Mouse (Mus musculus): ENCODE measurements at regions not wholly inside any gene's neighbourhood (a gene's known extent, or its start where the extent isn't known, plus 50 kb on each side); places are given as distances from the start of the nearest gene placed in this dataset.
A peak's percentile ranks its signal among the peaks of the same experiment; 100 is the strongest.

DNA sequence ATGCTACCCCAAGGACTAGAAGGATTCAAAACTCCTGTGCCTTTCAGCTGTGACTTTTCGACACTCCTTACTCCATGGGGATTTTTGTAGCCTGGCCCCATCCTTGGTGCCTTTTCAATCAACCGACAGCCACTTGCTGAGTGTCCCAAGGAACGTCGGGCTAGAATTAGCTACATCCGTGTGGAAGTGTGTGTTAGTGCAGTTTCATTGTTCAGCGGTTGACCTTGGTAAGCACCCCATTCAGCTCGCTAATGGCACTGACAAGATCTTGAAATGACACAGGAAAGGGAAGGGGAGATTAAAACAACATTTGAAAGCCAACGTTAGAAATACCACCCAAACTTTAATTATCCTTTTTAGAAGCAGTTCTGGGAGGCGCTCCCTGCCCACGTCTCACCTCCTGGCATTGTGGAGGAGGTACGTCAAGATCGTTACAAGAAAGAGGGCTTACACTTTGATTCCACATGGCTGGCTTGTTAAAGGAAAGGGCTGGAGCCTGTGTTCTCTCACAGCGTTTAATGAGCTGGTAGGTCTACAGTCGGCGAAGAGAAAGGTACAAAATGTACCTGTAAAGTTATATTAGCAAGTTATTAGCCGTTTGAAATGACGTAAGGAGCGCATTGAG, 536.4 kb downstream of the Fam19a2 start:
- ATAC-seq: no peak
- Histone ChIP-seq H3K27ac (ENCODE audit: low read depth, low read length) (no peak overlapping the region), H3K9me3 (ENCODE audit: control insufficient read depth, low read length) (no peaks in the 10 kb centered on the region), H3K36me3 (ENCODE audit: control insufficient read depth, insufficient read depth, low read length) (no peaks in the 10 kb centered on the region), H3K27me3 (replicated peaks; ENCODE audit: control insufficient read depth, insufficient read depth, low read length) (no peaks in the 10 kb centered on the region), H3K9ac (ENCODE audit: low read depth, low read length) (no peak overlapping the region), H3K4me3 (ENCODE audit: low read length) (no peak overlapping the region), H3K4me1 (ENCODE audit: control insufficient read depth, insufficient read depth, low read depth, low read length) (no peaks in the 10 kb centered on the region), H3K4me2 (ENCODE audit: low read length) (no peak overlapping the region)
- 65% methylated on average over 18 of the region's 18 CpGs for WGBS

- Histone ChIP-seq H3K4me3 (ENCODE audit: low read length) (no peak overlapping the region), H3K27me3 (replicated peaks; ENCODE audit: control insufficient read depth, insufficient read depth, low read length) (no peaks in the 10 kb centered on the region), H3K4me2 (ENCODE audit: low read length) (no peak overlapping the region), H3K9ac (ENCODE audit: low read depth, low read length) (no peak overlapping the region), H3K27ac (ENCODE audit: low read depth, low read length) (no peak overlapping the region), H3K36me3 (ENCODE audit: control insufficient read depth, insufficient read depth, low read length) (no peaks in the 10 kb centered on the region), H3K4me1 (ENCODE audit: control insufficient read depth, insufficient read depth, low read depth, low read length) (no peaks in the 10 kb centered on the region), H3K9me3 (ENCODE audit: control insufficient read depth, low read length) (no peaks in the 10 kb centered on the region)
- WGBS: 71% methylated on average over 17 of the region's 17 CpGs
- no peak for ATAC-seq
Observed at GRCm38 (mm10) chr10:123800692-123801528, 537.1 kb downstream of the Fam19a2 start.

DNA sequence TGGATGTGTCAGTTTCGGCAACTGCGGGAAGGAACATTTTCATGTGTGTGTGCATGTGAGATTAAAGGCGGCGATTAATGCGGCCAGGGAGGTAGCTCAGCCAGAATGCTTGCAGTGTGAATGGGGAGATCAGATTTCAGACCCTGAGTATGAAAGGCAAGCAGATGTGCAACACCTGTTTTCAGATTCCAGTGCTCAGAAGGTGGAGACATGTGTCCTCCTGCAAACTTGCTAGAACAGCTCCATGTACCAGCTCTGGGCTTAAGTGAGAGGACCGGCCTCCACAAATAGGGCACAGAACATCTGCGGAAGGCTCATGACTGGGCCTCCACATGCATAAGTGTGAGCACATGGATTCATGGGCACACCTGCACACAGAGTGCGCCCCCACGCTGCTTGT, 547.1 kb downstream of the Fam19a2 start:
- H3K4me1 ChIP-seq (ENCODE audit: control insufficient read depth, insufficient read depth, low read depth, low read length): no peaks in the 10 kb centered on the region
- H3K9ac ChIP-seq (ENCODE audit: low read depth, low read length): no peak overlapping the region
- no peaks in the 10 kb centered on the region for H3K27me3 ChIP-seq (replicated peaks; ENCODE audit: control insufficient read depth, insufficient read depth, low read length)
- 0 out of 2 replicates have a peak, but pooled peaks cover 2% of the 10 kb centered on the region for H3K9me3 ChIP-seq (ENCODE audit: control insufficient read depth, low read length)
- no peak overlapping the region for H3K4me3 ChIP-seq (ENCODE audit: low read length)
- no peak for ATAC-seq
- WGBS: 89% methylated on average over 9 of the region's 9 CpGs
- no peak overlapping the region for H3K27ac ChIP-seq (ENCODE audit: low read depth, low read length)
- no peak overlapping the region for H3K4me2 ChIP-seq (ENCODE audit: low read length)
- no peaks in the 10 kb centered on the region for H3K36me3 ChIP-seq (ENCODE audit: control insufficient read depth, insufficient read depth, low read length)

DNA sequence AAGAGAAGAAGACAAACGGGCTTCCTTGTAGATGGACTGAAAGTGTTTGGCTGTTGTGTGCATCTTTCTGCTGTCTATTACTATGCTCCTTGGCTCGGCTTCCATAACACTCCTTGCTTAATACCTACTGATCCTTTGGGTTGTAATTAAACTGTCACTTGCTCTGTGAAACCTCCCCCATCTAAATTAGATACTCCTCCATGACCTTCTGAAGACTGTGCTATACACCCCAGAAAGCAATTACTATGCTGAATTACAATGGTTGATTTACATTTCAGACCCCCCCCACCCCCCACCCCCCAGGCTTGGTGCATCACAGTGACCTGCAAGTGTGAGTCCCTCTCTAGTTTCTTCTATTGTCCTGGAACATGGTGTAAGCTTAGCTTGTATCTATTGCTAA, 549.3 kb downstream of the Fam19a2 start:
- Histone ChIP-seq H3K4me3 (ENCODE audit: low read length) (no peak overlapping the region), H3K27me3 (replicated peaks; ENCODE audit: control insufficient read depth, insufficient read depth, low read length) (no peaks in the 10 kb centered on the region), H3K36me3 (ENCODE audit: control insufficient read depth, insufficient read depth, low read length) (no peaks in the 10 kb centered on the region), H3K4me2 (ENCODE audit: low read length) (no peak overlapping the region), H3K9ac (ENCODE audit: low read depth, low read length) (no peak overlapping the region), H3K4me1 (ENCODE audit: control insufficient read depth, insufficient read depth, low read depth, low read length) (no peaks in the 10 kb centered on the region), H3K27ac (ENCODE audit: low read depth, low read length) (no peak overlapping the region), H3K9me3 (ENCODE audit: control insufficient read depth, low read length) (0 out of 2 replicates have a peak, but pooled peaks cover 3% of the 10 kb centered on the region)
- ATAC-seq: no peak
- WGBS: 66% methylated on average over 2 of the region's 2 CpGs

- 0 out of 2 replicates have a peak overlapping the region, but pooled peaks have one; percentile 9 for H3K9ac ChIP-seq (ENCODE audit: low read depth, low read length)
- 25% methylated on average over 13 of the region's 13 CpGs for WGBS
Observed at GRCm38 (mm10) chr10:123840061-123840751, 576.4 kb downstream of the Fam19a2 start.

DNA sequence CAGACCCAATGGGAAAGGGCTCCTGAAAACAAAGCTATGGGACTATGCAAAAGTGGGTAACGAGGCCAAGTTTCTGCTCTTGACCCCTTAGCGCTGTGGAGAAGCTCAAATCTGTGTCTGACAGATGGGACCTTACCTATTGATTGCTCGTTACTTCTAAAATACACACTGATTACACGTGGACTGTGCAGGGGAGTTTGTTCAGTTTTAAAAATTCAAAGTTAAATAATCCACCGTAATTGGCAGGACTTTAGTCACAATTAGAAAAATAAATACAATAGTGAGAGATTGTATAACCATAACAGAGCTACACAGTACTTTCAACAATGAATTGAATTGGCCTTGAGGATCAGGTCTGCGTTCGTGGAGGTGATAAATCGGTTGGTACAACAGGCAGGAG, 578.3 kb downstream of the Fam19a2 start:
- no peak overlapping the region for H3K27ac ChIP-seq (ENCODE audit: low read depth, low read length)
- no peak for ATAC-seq
- 93% methylated on average over 8 of the region's 8 CpGs for WGBS
- no peaks in the 10 kb centered on the region for H3K9me3 ChIP-seq (ENCODE audit: control insufficient read depth, low read length)
- H3K36me3 ChIP-seq (ENCODE audit: control insufficient read depth, insufficient read depth, low read length): no peaks in the 10 kb centered on the region
- no peaks in the 10 kb centered on the region for H3K27me3 ChIP-seq (replicated peaks; ENCODE audit: control insufficient read depth, insufficient read depth, low read length)
- peaks cover 4% of the 10 kb centered on the region; the same call in 1 of the 2 replicates for H3K4me1 ChIP-seq (ENCODE audit: control insufficient read depth, insufficient read depth, low read depth, low read length)
- no peak overlapping the region for H3K4me3 ChIP-seq (ENCODE audit: low read length)
- H3K4me2 ChIP-seq (ENCODE audit: low read length): no peak overlapping the region
- H3K9ac ChIP-seq (ENCODE audit: low read depth, low read length): no peak overlapping the region

More at GRCm38 (mm10) chr10:123840061-123840751, 576.4 kb downstream of the Fam19a2 start:
- Histone ChIP-seq H3K27me3 (replicated peaks; ENCODE audit: control insufficient read depth, insufficient read depth, low read length) (no peaks in the 10 kb centered on the region), H3K9me3 (ENCODE audit: control insufficient read depth, low read length) (no peaks in the 10 kb centered on the region), H3K4me2 (ENCODE audit: low read length) (peak overlapping the region; percentile 41), H3K27ac (ENCODE audit: low read depth, low read length) (no peak overlapping the region), H3K36me3 (ENCODE audit: control insufficient read depth, insufficient read depth, low read length) (no peaks in the 10 kb centered on the region), H3K4me3 (ENCODE audit: low read length) (peak overlapping the region; percentile 6; the same call in 1 of the 2 replicates), H3K4me1 (ENCODE audit: control insufficient read depth, insufficient read depth, low read depth, low read length) (peaks cover 4% of the 10 kb centered on the region; the same call in 1 of the 2 replicates)
- ATAC-seq: peak; percentile 54

DNA sequence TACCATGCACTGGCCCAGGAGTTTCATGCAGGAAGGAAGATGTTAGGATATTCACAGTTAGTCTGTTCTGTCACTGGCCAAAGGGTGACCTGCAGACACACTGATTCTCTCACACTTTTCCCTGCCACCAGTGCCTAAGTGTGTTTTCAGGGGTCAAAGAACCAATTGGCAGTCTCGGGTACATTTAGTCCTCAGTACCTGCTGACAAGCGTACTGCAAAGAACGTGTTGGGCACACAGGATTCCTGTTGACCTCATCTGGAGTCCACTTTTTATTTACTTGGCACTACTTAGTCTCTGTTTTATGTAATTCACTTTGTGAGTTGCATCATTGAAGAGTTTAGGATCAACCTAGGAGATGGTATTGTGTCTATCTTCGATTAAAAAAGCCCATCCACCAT, 579.8 kb downstream of the Fam19a2 start:
- Histone ChIP-seq H3K27me3 (replicated peaks; ENCODE audit: control insufficient read depth, insufficient read depth, low read length) (no peaks in the 10 kb centered on the region), H3K9me3 (ENCODE audit: control insufficient read depth, low read length) (no peaks in the 10 kb centered on the region), H3K4me3 (ENCODE audit: low read length) (no peak overlapping the region), H3K9ac (ENCODE audit: low read depth, low read length) (no peak overlapping the region), H3K36me3 (ENCODE audit: control insufficient read depth, insufficient read depth, low read length) (no peaks in the 10 kb centered on the region), H3K4me2 (ENCODE audit: low read length) (no peak overlapping the region), H3K4me1 (ENCODE audit: control insufficient read depth, insufficient read depth, low read depth, low read length) (peaks cover 4% of the 10 kb centered on the region; the same call in 1 of the 2 replicates), H3K27ac (ENCODE audit: low read depth, low read length) (no peak overlapping the region)
- WGBS: 90% methylated on average over 4 of the region's 4 CpGs
- ATAC-seq: no peak

- Histone ChIP-seq H3K27ac (ENCODE audit: low read depth, low read length) (no peak overlapping the region), H3K4me1 (ENCODE audit: control insufficient read depth, insufficient read depth, low read depth, low read length) (no peaks in the 10 kb centered on the region), H3K4me2 (ENCODE audit: low read length) (no peak overlapping the region), H3K27me3 (replicated peaks; ENCODE audit: control insufficient read depth, insufficient read depth, low read length) (no peaks in the 10 kb centered on the region), H3K9ac (ENCODE audit: low read depth, low read length) (no peak overlapping the region), H3K4me3 (ENCODE audit: low read length) (no peak overlapping the region), H3K9me3 (ENCODE audit: control insufficient read depth, low read length) (no peaks in the 10 kb centered on the region), H3K36me3 (ENCODE audit: control insufficient read depth, insufficient read depth, low read length) (no peaks in the 10 kb centered on the region)
- WGBS: 81% methylated on average over 8 of the region's 8 CpGs
- no peak for ATAC-seq
Observed at GRCm38 (mm10) chr10:123846631-123847030, 582.8 kb downstream of the Fam19a2 start.

DNA sequence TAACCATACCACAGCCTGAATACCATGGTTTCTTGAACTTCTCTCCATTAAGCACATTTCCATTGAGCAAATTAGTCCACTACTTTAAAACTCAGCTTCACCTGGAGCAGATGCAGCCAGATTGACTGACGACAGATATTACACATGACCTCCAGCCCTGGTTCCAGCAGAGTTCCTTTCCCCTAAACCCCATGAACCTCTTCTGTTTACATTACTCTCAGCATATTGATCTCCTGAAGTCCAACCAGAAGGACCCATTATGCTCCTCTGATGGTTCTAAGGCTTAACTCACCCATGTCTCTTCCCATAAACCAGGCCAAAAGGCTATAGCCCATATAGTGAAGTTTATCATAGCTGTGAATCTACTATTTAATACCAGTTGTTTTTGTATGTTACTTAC, 584.8 kb downstream of the Fam19a2 start:
- Histone ChIP-seq H3K4me3 (ENCODE audit: low read length) (no peak overlapping the region), H3K9me3 (ENCODE audit: control insufficient read depth, low read length) (no peaks in the 10 kb centered on the region), H3K4me1 (ENCODE audit: control insufficient read depth, insufficient read depth, low read depth, low read length) (no peaks in the 10 kb centered on the region), H3K27me3 (replicated peaks; ENCODE audit: control insufficient read depth, insufficient read depth, low read length) (no peaks in the 10 kb centered on the region), H3K36me3 (ENCODE audit: control insufficient read depth, insufficient read depth, low read length) (no peaks in the 10 kb centered on the region), H3K4me2 (ENCODE audit: low read length) (no peak overlapping the region), H3K27ac (ENCODE audit: low read depth, low read length) (no peak overlapping the region), H3K9ac (ENCODE audit: low read depth, low read length) (no peak overlapping the region)
- ATAC-seq: no peak
- WGBS: 82% methylated on average over 1 of the region's 1 CpGs
